ENCODE assay signal across 8 mouse cellular contexts in the genomic region with DNA sequence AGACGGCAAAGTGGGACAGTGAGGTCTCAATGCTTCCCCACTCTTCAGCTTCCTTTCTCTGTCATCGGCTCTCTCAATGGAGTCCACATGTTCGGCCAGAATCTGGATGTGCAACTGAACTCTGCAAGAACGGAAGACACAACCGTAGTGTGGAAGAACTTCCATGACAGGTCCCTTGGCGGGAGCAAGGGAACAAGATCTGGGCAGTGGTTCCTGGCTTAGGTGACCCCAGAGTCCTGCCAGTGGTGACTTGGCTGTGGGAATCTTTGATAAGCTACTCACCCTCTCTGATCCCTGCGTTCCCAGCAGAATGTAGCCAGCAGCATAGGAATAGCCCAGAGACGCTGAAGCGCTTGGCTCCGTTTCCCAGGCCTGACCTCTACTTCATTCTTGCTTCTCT. TPM values are rescaled to one million over a fixed set of nuclear protein-coding genes. Genes with fewer than 3 reads are reported as not detected.
A peak's percentile ranks its signal among the peaks of the same experiment; 100 is the strongest.
DNase-seq lines count a peak whose midpoint lies in the region; ATAC-seq and TF ChIP-seq lines count a peak whose summit lies in the region.

No protein-coding gene starts in this region.

- H3K27me3 ChIP-seq in lung, embryonic 15.5 days, result no peaks in the 10 kb centered on the region
- no peaks in the 10 kb centered on the region for H3K27me3 ChIP-seq in forebrain, embryonic 10.5 days (ENCODE audit: poor library complexity, severe bottlenecking)
- H3K27me3 ChIP-seq in intestine, embryonic 16.5 days (replicated peaks; ENCODE audit: control insufficient read depth, insufficient read depth, low read length), result no peaks in the 10 kb centered on the region

- WGBS in lung, embryonic 15.5 days, result 28% methylated on average over 10 of the region's 10 CpGs
- 43% methylated on average over 10 of the region's 10 CpGs for WGBS in forebrain, embryonic 10.5 days
- 34% methylated on average over 10 of the region's 10 CpGs for WGBS in intestine, embryonic 16.5 days
- 12% methylated on average over 10 of the region's 10 CpGs for WGBS in olfactory bulb, adult 2 months

- ATAC-seq in lung, embryonic 15.5 days (ENCODE audit: borderline replicate concordance, extremely low read depth, low FRiP score, low TSS enrichment), result no peak
- no peak for ATAC-seq in intestine, embryonic 16.5 days
- no peak for ATAC-seq in monocyte, adult 5-6 weeks (replicated peaks; ENCODE audit: insufficient number of reproducible peaks, low FRiP score, low TSS enrichment, poor library complexity, severe bottlenecking)

- no peaks in the 10 kb centered on the region for H3K9me3 ChIP-seq in lung, embryonic 15.5 days
- no peaks in the 10 kb centered on the region for H3K9me3 ChIP-seq in forebrain, embryonic 10.5 days
- no peaks in the 10 kb centered on the region for H3K9me3 ChIP-seq in intestine, embryonic 16.5 days (ENCODE audit: control insufficient read depth, low read length)

- peaks cover 51% of the 10 kb centered on the region for H3K4me1 ChIP-seq in lung, embryonic 15.5 days
- H3K4me1 ChIP-seq in forebrain, embryonic 10.5 days, result peaks cover 78% of the 10 kb centered on the region
- peaks cover 38% of the 10 kb centered on the region for H3K4me1 ChIP-seq in intestine, embryonic 16.5 days (ENCODE audit: control insufficient read depth, insufficient read depth, low read length)
- peaks cover 35% of the 10 kb centered on the region for H3K4me1 ChIP-seq in olfactory bulb, adult 2 months (ENCODE audit: control insufficient read depth, insufficient read depth, low read length)

- peaks cover 23% of the 10 kb centered on the region; the same call in 1 of the 2 replicates for H3K36me3 ChIP-seq in lung, embryonic 15.5 days
- peaks cover 40% of the 10 kb centered on the region for H3K36me3 ChIP-seq in forebrain, embryonic 10.5 days (replicated peaks)
- H3K36me3 ChIP-seq in intestine, embryonic 16.5 days (ENCODE audit: control insufficient read depth, insufficient read depth, low read length), result no peaks in the 10 kb centered on the region

- H3K4me3 ChIP-seq in lung, embryonic 15.5 days, result peak overlapping the region; percentile 68
- peak overlapping the region; percentile 74 for H3K4me3 ChIP-seq in forebrain, embryonic 10.5 days
- H3K4me3 ChIP-seq in intestine, embryonic 16.5 days (ENCODE audit: low read length), result peak overlapping the region; percentile 75
- H3K4me3 ChIP-seq in olfactory bulb, adult 2 months (ENCODE audit: insufficient read depth, low read depth, low read length), result peak overlapping the region; percentile 76

- peak overlapping the region; percentile 72 for H3K9ac ChIP-seq in lung, embryonic 15.5 days
- peak overlapping the region; percentile 76 for H3K9ac ChIP-seq in intestine, embryonic 16.5 days (ENCODE audit: low read depth, low read length)

- TF ChIP-seq CTCF in olfactory bulb, adult 2 months (IDR thresholded peaks at IDR 0.05; ENCODE audit: insufficient read depth, low read depth, low read length), result no peak

- TF ChIP-seq POLR2A in olfactory bulb, adult 2 months (IDR thresholded peaks at IDR 0.05; ENCODE audit: insufficient read depth, low read depth, low read length), result no peak

- peak overlapping the region; percentile 86 for H3K27ac ChIP-seq in lung, embryonic 15.5 days
- peak overlapping the region; percentile 98 for H3K27ac ChIP-seq in forebrain, embryonic 10.5 days
- peak overlapping the region; percentile 88 for H3K27ac ChIP-seq in intestine, embryonic 16.5 days (ENCODE audit: low read length)
- H3K27ac ChIP-seq in olfactory bulb, adult 2 months (ENCODE audit: insufficient read depth, low read depth, low read length), result peak overlapping the region; percentile 39

- peak overlapping the region; percentile 70 for H3K4me2 ChIP-seq in lung, embryonic 15.5 days
- H3K4me2 ChIP-seq in intestine, embryonic 16.5 days (ENCODE audit: low read depth, low read length), result peak overlapping the region; percentile 73

- no peak for DNase-seq in lung, postnatal 36 days
- peak; percentile 33 for DNase-seq in forebrain, embryonic 10.5 days (ENCODE audit: extremely low spot score, low spot score)
- DNase-seq in MN1 (ENCODE audit: low spot score), result no peak
- no peak for DNase-seq in Muller cell, postnatal 12 days (ENCODE audit: inconsistent ontology term)

RNA-seq across cellular contexts. Expression of gene Fuz, which starts 0.6 kb away (rescaled TPM):
- polyA plus RNA-seq in lung, embryonic 15.5 days (2015; fragmentation: Nextera tagmentation; extraction: Ambion mirVana), result 21.0 and 24.0 TPM in 2 replicates
- polyA plus RNA-seq in forebrain, embryonic 10.5 days (2016; fragmentation: Nextera tagmentation; extraction: Ambion mirVana), result 24.8 and 25.0 TPM in 2 replicates
- 18.2 and 19.4 TPM in 2 replicates for polyA plus RNA-seq in intestine, embryonic 16.5 days (2015; fragmentation: Nextera tagmentation; extraction: Ambion mirVana)
- not detected in 2 replicates for polyA plus RNA-seq in olfactory bulb, adult 2 months (2012; ENCODE audit: insufficient read depth, insufficient read length, low replicate concordance, missing spikeins)
- total RNA-seq in monocyte, adult 5-6 weeks (2017), result 10.8 to 19.1 TPM (median 16.1 TPM) in 3 replicates

RNA-seq across cellular contexts. Expression of gene Med25, which starts 4.0 kb away (rescaled TPM):
- polyA plus RNA-seq in lung, embryonic 15.5 days (2015; fragmentation: Nextera tagmentation; extraction: Ambion mirVana), result 93.5 and 97.7 TPM in 2 replicates
- 175 and 185 TPM in 2 replicates for polyA plus RNA-seq in forebrain, embryonic 10.5 days (2016; fragmentation: Nextera tagmentation; extraction: Ambion mirVana)
- polyA plus RNA-seq in intestine, embryonic 16.5 days (2015; fragmentation: Nextera tagmentation; extraction: Ambion mirVana), result 86.6 and 98.5 TPM in 2 replicates
- polyA plus RNA-seq in olfactory bulb, adult 2 months (2012; ENCODE audit: insufficient read depth, insufficient read length, low replicate concordance, missing spikeins), result not detected in 2 replicates
- total RNA-seq in monocyte, adult 5-6 weeks (2017), result 8.2 to 15.1 TPM (median 8.9 TPM) in 3 replicates

RNA-seq across cellular contexts. Expression of gene Ptov1, which starts 26.9 kb away (rescaled TPM):
- polyA plus RNA-seq in lung, embryonic 15.5 days (2015; fragmentation: Nextera tagmentation; extraction: Ambion mirVana), result 371 and 398 TPM in 2 replicates
- 415 and 438 TPM in 2 replicates for polyA plus RNA-seq in forebrain, embryonic 10.5 days (2016; fragmentation: Nextera tagmentation; extraction: Ambion mirVana)
- polyA plus RNA-seq in intestine, embryonic 16.5 days (2015; fragmentation: Nextera tagmentation; extraction: Ambion mirVana), result 71.8 and 159 TPM in 2 replicates
- not detected in 2 replicates for polyA plus RNA-seq in olfactory bulb, adult 2 months (2012; ENCODE audit: insufficient read depth, insufficient read length, low replicate concordance, missing spikeins)
- total RNA-seq in monocyte, adult 5-6 weeks (2017), result 7.2 to 11.9 TPM (median 7.4 TPM) in 3 replicates

RNA-seq across cellular contexts. Expression of gene Ap2a1, which starts 32.8 kb away (rescaled TPM):
- polyA plus RNA-seq in lung, embryonic 15.5 days (2015; fragmentation: Nextera tagmentation; extraction: Ambion mirVana), result 63.1 and 64.8 TPM in 2 replicates
- 69.1 and 69.5 TPM in 2 replicates for polyA plus RNA-seq in forebrain, embryonic 10.5 days (2016; fragmentation: Nextera tagmentation; extraction: Ambion mirVana)
- 56.8 and 61.2 TPM in 2 replicates for polyA plus RNA-seq in intestine, embryonic 16.5 days (2015; fragmentation: Nextera tagmentation; extraction: Ambion mirVana)
- not detected in 2 replicates for polyA plus RNA-seq in olfactory bulb, adult 2 months (2012; ENCODE audit: insufficient read depth, insufficient read length, low replicate concordance, missing spikeins)
- 10.3 to 21.7 TPM (median 21.0 TPM) in 3 replicates for total RNA-seq in monocyte, adult 5-6 weeks (2017)

RNA-seq across cellular contexts. Expression of gene Pnkp, which starts 39.6 kb away (rescaled TPM):
- 37.6 and 37.9 TPM in 2 replicates for polyA plus RNA-seq in lung, embryonic 15.5 days (2015; fragmentation: Nextera tagmentation; extraction: Ambion mirVana)
- 37.8 and 39.8 TPM in 2 replicates for polyA plus RNA-seq in forebrain, embryonic 10.5 days (2016; fragmentation: Nextera tagmentation; extraction: Ambion mirVana)
- 26.6 and 30.6 TPM in 2 replicates for polyA plus RNA-seq in intestine, embryonic 16.5 days (2015; fragmentation: Nextera tagmentation; extraction: Ambion mirVana)
- not detected in 2 replicates for polyA plus RNA-seq in olfactory bulb, adult 2 months (2012; ENCODE audit: insufficient read depth, insufficient read length, low replicate concordance, missing spikeins)
- total RNA-seq in monocyte, adult 5-6 weeks (2017), result 68.9 to 89.5 TPM (median 71.5 TPM) in 3 replicates

Comparison
In these comparisons a context has a peak if more than half of its experiments do, and no peak if none do; other contexts are left out.
1. H3K27ac ChIP-seq: peak in every context shown above with its lines; median percentile 98 in forebrain, embryonic 10.5 days; 88 in intestine, embryonic 16.5 days; 86 in lung, embryonic 15.5 days; 39 in olfactory bulb, adult 2 months.
2. RNA of gene Fuz, which starts 0.6 kb away (polyA plus RNA-seq): 24.8 to 25.0 TPM in forebrain, embryonic 10.5 days, 21.0 to 24.0 TPM in lung, embryonic 15.5 days and 18.2 to 19.4 TPM in intestine, embryonic 16.5 days; not detected in olfactory bulb, adult 2 months; every median in the first group is over 10 times any median in the second.
3. RNA of gene Ptov1, which starts 26.9 kb away (polyA plus RNA-seq): 415 to 438 TPM in forebrain, embryonic 10.5 days, 371 to 398 TPM in lung, embryonic 15.5 days and 71.8 to 159 TPM in intestine, embryonic 16.5 days; not detected in olfactory bulb, adult 2 months; every median in the first group is over 10 times any median in the second.
4. Peak in every context shown above with its lines, with median percentiles within 50 percentile points of each other: H3K4me3 ChIP-seq.